Mouse (Mus musculus) A20 (cell line): ENCODE measurements around the gene Ltbp1.
A peak's percentile ranks its signal among the peaks of the same experiment; 100 is the strongest.

Experiments used
- DNase-seq: peaks from one replicate; pipeline ENCODE4 v3.0.0-alpha.2; 2011; ENCODE audit warnings: low read depth, low spot score

Gene Ltbp1

DNA sequence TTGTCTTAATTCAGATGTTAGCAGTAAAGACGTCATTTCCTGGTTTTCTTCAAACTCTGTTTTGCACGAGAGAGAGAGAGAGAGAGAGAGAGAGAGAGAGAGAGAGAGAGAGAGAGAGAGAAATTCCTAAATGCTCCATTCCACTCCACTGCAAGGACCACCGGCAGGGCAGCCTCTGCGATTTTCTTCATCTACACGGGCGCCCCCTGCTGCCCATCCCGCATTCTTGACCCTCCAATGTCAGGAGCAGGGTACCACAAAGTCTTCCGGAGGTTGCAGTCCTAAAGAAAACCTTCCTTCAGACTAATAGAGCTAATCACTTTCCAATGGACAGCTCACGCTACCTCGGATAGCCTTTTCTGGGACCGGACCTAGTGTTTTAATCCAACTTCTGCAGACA is 548 bp upstream of the Ltbp1 start:
- DNase-seq = peak; percentile 47

DNA sequence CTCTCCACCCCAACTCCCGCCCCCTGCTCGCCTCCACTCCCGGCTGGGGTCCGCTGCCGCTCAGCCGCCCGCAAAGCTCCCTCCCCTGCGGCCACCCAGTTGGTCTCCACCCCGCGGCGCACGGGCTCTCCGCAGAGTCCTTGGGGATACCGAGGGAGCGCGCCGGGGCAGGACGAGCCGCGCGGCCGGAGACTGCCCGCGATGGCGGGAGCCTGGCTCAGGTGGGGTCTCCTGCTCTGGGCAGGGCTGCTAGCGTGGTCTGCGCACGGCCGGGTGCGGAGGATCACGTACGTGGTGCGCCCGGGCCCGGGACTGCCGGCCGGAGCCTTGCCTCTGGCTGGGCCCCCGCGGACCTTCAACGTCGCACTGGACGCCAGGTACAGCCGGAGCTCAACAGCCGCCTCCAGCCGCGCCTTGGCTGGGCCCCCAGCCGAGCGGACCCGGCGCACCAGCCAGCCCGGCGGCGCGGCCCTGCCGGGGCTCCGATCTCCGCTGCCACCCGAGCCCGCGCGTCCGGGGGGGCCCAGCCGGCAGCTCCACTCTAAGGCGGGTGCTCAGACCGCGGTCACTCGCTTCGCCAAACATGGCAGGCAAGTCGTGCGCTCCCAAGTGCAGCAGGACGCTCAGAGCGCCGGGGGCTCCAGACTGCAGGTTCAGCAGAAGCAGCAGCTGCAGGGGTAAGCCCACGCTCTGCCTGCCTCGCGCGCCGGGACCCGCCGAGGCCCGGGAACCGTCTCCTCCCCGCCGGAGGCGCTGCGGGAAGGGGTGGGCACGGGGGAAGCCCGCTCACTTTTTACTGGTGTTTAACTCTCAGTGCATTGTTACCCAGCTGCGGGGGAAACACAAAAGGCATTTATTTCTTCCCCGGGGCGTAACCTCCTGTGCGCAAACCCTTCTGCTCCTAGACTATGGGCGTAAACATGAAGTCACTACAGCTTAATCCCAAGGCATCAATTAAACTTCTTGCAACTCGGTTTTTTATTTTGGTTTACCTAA is 615 bp downstream of the Ltbp1 start:
- no peak for DNase-seq

- DNase-seq = no peak
Measured at GRCm38 (mm10) chr17:75010955-75011354, 5.6 kb downstream of the Ltbp1 start.

DNA sequence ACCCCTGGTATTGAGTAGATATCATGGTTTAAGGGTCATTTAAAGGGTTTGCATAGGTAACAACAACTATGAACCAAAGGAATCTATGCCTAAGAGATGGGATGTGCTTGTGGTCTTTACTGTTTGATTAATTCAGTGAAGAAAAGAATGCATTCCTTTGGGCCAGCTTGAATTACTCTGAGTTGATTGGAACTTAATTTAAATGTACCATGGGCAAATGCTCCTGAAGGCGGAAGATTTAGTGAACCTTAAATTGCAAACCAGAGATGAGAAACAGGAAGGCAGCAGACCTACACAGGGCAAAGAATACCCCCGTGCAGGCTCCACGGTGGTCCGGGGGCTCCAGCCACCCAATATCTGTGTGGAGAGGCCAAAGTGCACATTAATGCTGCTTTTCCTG is 7.8 kb downstream of the Ltbp1 start:
- no peak for DNase-seq

- no peak for DNase-seq
Measured at GRCm38 (mm10) chr17:75013868-75014267, 8.5 kb downstream of the Ltbp1 start.

GRCm38 (mm10) chr17:75014601-75015356 is 9.4 kb downstream of the Ltbp1 start:
- no peak for DNase-seq

GRCm38 (mm10) chr17:75015546-75015945 is 10.2 kb downstream of the Ltbp1 start:
- DNase-seq = no peak

GRCm38 (mm10) chr17:75017423-75017822 is 12.1 kb downstream of the Ltbp1 start:
- peak; percentile 57 for DNase-seq

DNA sequence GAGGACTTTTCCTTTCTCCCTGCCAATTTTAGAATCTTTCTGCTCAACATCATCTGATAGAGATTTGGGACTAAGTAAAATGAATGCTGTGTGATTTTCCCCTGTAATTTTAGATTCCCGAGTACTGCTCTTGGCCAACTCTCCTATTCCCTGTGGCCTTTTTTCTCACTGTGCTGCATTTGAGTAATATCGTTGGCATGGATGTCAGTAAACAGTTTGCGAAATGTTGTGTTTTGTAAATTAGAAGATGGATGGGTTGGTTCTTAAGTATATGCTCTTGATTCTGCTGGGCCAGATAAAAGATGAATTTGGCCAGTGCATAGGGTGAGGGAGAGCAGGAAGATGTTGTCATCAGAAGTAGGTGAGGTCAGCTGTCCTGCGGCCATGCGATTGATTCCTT is 12.8 kb downstream of the Ltbp1 start:
- no peak for DNase-seq

DNA sequence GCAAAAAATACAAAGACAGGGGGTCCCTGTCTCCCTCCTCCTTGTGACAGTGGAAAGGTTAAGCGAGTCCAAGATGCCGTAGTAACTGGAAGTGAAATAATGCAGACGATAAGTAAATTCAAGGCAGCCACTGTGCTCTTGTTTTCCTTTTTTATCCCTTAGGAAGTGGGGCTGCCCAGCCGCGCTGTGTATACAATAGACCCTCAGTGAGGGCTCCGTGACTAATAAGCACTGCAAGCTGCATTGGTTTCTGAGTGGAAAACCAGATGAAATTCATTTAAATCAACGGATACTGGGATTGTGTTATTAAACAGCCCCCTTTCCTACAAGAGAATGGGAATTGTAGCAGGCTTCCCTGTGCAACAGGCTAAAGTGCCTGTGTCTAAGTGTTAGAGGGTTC is 14.7 kb downstream of the Ltbp1 start:
- DNase-seq = no peak

- no peak for DNase-seq
Measured at GRCm38 (mm10) chr17:75020619-75021018, 15.3 kb downstream of the Ltbp1 start.

DNA sequence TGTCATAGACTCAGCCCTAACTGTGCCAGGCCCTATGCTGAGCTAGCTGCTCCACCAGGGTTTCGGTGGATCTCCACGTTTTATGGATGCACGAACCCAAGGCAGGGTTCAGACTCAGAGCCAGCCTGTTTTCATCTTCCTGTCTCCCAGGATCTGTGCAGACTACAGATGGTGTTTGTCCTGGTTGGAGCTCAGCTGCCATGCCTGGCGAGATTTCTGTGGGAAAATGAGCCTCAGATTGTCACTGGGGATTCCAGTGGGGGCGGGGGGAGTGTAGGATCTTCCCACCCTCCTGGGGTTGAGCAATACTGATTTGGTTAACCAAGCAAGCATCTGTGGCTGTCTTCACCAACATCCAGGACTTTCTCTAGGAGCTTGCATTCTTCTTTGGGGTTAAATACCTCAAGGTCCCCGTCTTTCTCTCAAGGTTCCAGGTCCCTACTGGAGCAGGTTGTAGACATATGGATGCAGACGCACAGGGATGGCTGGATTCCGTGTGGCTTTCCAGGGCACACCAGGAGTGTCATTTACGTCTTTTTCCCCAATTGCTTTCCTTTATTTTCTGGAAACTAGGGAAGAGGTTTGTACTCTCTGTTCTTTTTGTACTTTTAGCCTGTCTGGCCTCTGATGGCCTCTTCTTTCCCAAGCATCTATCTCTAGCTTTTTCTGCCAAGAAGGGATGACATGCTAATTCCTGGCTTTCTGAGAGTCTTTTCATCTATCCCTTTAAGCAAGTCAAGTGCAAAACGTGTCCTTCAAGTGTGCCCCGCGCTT is 22.2 kb downstream of the Ltbp1 start:
- DNase-seq = no peak

DNA sequence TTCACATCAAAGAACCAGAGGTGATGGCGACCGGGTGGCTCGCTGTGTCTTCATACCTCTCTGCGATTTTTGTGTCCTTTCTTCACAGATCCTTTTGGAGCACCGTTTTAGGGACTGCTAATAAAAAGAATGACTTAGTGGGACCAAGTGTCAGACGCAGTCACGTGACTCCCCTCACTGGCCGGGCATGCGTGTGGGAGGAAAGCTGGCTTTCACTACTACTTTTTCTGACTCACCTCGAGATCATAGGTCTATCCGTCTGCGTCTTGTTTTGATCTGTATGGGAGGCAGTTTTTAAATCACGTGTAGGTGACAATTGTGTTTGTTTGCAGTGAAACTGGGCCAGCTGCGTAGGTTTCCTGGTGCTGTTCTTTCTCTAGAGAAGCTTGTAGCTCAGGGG is 28.0 kb downstream of the Ltbp1 start:
- peak; percentile 22 for DNase-seq

DNA sequence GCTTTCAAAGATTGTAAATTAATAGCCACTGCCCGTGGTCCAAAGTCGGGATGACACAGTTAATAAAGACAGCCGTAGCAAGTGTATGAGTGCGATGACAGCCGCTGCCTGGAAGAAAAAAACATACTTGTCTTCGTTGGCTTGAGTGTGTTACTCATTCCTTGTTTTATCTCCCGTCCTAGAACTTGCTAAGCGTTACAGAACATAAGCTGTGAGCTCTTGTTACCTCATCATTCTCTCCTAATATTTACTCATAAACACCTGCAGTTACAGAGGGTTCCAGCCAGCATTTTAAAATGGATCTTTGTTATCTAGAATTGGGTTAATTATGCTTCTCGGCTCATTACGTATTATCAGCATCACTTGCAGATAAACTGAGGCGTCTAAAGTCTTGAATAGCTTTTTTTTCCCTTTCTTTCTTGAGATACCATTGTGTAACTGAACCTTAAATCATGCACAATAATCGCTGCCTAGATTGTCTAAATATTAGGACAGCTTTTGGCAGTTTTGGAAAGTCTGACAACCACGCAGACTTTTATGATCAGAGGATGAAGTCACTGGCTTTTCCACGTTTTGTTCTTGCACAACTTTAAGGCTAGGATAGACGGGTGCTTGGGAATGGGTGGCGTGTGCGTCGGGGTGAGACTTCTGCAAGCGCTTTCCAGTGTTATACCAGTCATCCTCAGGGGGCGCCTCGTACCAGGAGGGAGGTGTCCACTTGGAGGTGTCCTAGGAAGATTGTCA is 28.7 kb downstream of the Ltbp1 start:
- DNase-seq = no peak

DNA sequence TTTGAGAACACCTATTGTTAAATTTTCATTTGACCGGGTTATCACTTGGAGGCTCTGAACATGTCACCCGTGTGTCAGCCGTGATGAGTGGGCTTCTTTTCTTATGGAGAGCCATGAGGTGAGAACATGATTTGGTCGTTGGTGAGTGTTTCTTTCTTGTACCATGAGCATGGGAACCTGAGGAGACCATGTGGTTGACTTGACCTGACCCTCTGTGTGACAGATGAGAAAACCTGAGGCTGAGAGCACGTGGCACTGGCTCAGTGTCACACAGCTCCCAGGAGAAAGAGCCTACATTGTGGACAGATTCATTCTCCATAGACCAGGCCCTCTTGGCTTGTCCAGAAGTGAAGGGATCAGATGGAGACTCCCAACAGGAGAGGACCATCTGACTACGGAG is 31.5 kb downstream of the Ltbp1 start:
- no peak for DNase-seq

DNA sequence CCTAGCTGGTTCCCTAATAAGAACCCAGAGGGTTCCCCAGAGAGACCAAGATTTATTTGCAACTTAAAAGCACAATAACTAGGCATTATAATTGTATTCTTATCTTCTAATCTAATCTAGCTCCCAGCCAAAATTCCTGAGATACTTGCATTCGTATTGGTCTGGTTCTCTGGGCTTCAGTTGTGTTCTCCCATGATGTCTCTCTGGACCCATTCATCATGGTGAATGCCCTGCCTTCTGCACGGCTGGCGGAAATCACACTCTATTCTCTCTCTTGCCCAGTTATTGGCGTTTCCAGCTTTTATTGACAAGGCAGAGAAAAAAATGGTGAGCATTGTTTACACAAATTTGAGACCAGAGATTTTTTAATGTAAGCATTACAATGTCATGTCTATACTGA is 33.6 kb downstream of the Ltbp1 start:
- no peak for DNase-seq

DNA sequence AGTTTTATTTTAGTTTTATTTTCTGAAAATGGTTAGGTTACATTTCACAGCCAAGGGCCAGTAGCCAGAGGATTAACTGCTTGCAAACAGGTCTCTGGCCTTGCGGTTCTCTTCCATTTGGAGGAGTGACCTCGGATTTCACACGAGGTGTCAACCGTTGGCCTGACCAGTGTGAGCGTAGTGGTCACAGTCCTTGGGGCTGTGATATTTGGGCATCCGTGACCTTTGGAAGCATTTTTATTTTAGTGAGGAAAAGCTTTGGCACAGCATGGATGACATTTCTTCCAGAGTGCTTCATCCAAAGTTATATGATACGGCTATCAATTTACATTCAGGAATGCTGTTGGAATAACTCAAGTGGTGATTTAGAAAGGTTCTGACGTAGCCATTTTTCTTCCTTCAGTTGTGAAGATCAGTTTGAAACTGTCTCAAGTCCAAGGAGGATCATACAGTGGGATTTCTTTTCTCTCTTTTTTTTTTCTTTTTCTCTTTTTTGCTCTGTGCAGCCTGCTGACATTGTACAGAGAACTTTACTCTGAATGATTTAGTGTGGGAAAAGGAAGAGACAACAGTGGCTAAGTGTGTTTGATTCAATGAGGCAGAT is 44.1 kb downstream of the Ltbp1 start:
- DNase-seq = no peak

DNA sequence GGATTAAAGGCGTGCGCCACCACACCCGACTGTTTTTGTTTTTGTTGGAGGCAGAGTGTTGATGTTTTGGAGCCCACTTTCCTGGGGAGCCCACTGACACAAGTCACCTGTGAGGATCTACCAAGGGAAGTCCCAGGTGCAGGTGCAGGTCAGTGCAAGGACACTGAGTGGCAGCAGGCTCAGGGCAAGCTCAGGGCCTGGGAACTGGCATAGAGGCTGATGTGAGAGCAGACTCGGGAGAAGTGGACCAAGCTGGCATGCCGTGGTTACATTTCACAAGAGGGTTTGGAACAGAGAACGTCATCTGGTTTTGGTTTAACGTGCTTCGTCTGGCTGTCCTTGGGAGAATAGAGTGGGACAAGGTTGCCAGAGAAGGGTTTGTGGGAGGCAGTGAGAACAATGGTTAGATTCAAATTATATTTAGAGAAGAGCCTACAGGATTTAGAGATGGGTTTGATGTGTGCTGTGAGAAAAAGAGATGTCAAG is 46.1 kb downstream of the Ltbp1 start:
- no peak for DNase-seq

- no peak for DNase-seq
Measured at GRCm38 (mm10) chr17:75055235-75055634, 49.9 kb downstream of the Ltbp1 start.

DNA sequence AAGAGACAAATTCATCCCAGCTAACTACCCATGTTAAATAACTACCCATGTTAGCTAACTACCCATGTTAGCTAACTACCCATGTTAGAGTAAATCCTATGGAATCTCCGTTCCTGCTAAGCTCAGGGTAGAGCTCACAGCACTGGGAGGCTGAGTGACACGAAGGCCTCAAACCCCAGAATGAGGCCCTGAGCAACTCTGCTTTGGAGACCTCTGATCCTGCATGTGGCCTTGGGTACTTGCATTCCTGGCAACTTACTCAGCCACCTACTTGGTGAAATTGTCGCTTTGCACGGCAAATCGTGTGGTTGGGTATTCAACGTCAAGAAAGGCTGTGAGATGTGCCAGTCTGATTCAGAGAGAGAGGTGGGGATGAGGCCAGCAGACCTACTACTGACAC is 50.6 kb downstream of the Ltbp1 start:
- no peak for DNase-seq

DNA sequence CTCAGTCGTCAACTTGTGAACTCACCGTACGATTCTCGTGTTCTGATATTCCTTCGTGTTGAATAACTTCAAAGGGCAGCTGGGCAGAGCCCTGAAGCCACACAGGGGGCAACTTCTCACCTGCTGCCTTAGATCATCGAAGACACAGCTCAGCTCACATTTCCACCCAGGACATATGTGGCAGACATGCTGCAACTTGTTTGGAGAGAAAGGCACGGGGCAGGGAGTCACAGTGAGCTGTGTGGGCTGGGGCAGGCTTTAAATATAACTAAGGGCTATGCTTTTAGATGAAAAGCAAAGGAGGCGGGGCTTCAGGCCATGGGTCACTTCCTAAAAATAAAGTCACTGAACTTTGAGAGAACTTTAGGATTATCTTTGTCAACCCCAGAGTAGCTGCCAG is 51.3 kb downstream of the Ltbp1 start:
- DNase-seq = no peak
